Mouse (Mus musculus) retina, adult 2 months (tissue): ENCODE results near the gene Ttll3.

Experiments
- DNase-seq: peaks from one replicate; pipeline ENCODE4 v3.0.0-alpha.2; 2012; ENCODE audit warnings: low read depth, low spot score

Gene Ttll3

DNA sequence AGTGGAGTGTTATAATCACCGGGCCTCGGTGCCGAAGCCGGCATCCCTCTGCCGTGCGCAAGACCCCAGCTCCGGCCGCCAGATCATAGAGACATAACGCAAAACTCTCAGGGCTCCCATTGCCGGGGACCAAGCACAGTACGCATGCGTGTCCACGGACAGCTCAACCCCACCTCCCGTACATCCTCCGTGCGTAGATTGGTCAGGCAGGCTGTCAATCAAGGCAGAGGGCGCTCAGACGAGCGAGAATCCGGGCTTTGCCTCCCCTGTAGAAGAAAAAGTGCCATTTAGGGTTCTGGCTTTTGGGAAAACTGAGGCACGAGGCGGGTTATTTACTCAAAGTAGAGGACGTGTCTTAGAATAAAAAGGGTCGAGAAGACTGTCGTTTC lies 30.1 kb downstream of the Ttll3 start, which contains the start of gene Rpusd3:
Gene Rpusd3 (minus strand): TSS at position 142 of the 389 bp plus-strand sequence.
- peak; percentile 98 for DNase-seq

GRCm38 (mm10) chr6:113423000-113423399 lies 33.9 kb downstream of the Ttll3 start:
- DNase-seq = no peak

- DNase-seq = no peak
Measured at GRCm38 (mm10) chr6:113424187-113424586, 35.1 kb downstream of the Ttll3 start.

GRCm38 (mm10) chr6:113426696-113427095 lies 37.6 kb downstream of the Ttll3 start:
- no peak for DNase-seq

DNA sequence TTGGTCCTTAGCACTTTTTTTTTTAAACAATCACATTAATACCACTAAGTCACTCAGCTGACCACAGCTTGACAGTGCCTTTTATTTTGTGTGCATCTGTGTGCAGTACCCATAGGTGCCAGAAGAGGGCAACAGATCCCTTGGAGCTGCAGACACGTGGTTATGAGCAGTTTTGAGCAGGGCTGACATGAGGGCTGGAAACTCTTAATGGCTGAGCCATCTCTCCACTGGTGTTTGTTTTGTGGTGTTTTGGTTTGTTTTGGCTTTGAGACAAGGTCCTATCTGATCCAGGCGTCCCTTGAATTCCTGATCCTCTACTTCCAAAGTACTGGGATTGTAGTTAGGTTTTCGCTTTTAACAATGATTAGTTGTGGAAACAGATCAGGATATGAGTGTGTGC lies 38.3 kb downstream of the Ttll3 start:
- no peak for DNase-seq

- DNase-seq = no peak
Measured at GRCm38 (mm10) chr6:113428006-113428405, 38.9 kb downstream of the Ttll3 start.

DNA sequence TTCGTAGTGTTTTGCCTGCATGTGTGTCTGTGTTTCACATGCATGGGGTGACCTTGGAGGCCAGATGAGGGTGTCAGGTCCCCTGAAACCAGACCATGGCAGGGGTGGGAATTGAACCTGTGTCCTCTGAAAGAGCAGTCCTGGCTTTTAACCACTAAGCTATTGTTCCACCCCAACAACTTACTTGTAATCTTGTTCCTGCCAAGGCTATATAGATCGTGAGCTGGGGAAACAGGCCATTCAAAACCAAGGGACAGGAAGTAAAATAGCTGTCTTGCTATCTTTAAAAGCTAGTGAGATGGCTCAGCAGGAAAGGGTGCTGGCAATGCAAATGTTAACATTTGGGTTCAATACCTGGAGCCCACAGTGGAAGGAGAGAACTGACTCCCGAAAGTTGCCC lies 40.9 kb downstream of the Ttll3 start:
- no peak for DNase-seq

DNA sequence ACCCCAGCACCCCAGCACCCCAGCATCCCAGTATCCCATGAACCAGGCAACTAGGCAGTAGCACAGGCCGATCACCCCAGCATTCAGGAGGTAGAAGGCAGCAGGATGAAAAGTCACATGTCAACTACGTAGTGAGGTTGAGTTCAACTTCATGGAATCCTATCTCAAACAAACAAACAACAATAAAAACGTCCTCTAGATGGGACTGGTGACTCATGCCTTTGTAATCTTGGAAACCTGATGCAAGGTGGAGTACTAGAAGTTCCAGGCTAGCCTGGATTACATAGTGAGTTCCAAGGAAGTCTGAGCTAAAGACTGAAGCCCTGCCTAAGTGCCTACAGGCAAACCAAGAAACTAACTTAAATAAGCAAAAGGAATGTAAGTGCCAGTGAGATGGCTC lies 41.8 kb downstream of the Ttll3 start:
- no peak for DNase-seq

GRCm38 (mm10) chr6:113431801-113432200 lies 42.7 kb downstream of the Ttll3 start:
- no peak for DNase-seq

GRCm38 (mm10) chr6:113433661-113434060 lies 44.6 kb downstream of the Ttll3 start:
- DNase-seq = no peak

DNA sequence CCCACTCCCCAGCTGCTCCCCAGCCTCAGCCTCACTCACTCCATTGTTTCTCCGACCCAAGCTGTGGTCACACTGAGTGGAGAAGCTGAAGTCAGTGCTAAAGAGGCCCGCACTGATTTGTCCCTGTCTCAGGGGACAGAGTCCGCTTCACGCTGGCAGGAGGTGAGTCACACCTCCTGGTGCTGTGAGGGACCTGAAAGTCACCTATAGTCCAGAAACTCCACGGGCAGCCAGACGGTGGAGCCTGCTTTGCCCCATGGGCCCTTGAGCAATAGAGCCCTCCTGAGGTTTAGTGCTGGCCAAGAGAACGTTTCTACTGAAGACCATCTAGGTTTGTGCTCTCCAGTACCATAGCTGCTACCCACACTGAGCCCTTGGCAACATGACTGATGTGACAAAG lies 45.6 kb downstream of the Ttll3 start:
- DNase-seq = no peak

GRCm38 (mm10) chr6:113435664-113436205 lies 46.7 kb downstream of the Ttll3 start, which contains the start of gene Cidec:
Gene Cidec, minus strand, starts transcription at chr6:113435760.
- no peak for DNase-seq

- no peak for DNase-seq
Measured at GRCm38 (mm10) chr6:113437135-113437534, 48.1 kb downstream of the Ttll3 start.

DNA sequence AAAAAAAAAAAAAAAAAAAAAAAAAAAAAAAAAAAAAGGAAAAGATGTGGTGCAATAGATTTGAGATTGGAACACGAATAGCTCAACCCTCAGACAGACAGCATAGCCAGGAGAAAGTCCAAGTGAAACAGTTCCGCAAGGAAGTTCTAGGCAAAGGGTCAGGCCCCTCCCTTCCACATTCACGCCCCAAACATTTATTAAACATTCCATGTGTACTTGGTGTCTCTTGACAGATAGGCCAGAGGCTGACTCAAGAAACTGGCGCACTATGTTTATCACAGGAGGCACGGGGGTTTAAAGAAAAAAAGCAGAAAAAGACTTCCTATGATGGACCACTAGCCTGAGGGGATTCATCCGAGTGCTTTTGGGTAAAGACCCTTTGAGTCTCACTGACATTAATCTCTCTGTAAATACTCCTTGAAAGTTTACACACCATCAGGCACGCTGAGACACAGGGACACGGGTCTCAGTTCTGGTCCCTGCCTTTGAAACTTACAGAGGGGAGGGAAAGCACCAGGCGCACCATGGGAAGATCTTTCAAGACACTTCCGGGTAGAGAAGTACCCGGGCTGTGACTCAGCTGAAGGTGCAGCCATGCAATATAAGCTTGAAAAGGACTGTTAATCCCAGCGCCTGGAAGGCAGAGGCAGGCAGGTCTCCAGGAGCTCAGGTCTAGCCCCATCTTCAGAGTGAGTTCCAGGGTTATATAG lies 49.8 kb downstream of the Ttll3 start:
- no peak for DNase-seq

DNA sequence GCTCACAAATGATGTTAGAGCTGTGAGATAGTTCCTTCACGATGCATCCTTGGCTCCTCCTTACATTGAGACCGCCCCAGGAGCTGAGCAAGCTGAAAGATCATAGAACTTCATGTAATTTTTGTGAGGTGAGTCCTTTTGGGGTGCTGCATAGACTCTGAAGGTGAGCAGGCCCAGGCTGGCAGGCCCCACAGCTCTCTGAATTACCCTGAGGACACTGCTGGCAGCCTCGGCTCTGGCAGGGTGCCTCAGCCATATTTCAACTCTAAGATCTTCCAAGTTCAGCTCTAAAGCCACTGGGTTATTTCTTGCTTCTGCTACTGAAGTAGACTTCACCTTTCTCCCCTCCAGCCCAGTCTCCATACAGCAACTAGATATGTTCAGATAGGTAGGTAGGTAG lies 51.6 kb downstream of the Ttll3 start:
- DNase-seq = no peak

DNA sequence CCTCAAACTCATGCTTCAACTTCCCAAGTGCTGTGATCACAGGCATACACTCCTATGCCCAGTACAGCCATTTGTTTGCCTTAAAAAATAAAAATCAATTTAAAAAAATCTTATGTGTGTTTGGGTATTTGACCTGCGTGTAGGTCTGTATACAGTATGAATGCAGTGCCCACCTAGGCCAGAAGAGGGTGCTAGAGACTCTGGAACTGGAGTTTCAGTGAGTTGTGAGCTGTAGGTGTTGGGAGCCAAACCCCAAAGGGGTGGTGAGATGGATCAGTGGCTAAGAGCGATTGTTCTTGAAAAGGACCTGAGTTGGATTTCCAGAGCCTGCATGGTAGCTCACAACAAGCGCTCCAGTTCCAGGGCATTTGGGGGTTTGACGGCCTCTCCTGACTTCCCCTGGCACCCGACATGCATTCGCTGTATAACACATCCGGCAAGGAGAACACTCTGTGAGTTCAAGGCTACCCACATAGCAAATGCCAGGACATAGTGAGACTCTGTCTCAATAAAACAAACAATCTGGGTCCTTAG lies 52.2 kb downstream of the Ttll3 start:
- peak; percentile 50 for DNase-seq

DNA sequence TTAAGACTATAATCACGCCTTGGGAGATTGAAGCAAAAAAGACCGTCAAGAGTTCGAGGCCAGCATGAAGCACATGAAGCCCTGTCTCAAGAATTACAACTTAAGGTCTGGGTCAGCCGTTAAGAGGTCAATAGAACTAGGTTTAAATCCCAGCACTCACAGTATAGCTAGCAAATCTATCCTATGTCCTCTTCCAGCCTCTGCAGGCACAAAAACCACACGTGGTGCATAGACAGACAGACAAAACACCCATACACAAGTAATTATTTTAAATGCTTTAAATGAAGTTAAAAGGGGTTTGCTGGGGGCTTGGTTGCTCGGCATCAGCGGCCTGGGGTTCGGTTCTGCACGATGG lies 53.0 kb downstream of the Ttll3 start:
- DNase-seq = no peak

GRCm38 (mm10) chr6:113442442-113443090 lies 53.5 kb downstream of the Ttll3 start, which contains the start of gene Jagn1:
Gene Jagn1, plus strand, starts transcription at chr6:113442569.
- DNase-seq = peak; percentile 93

- no peak for DNase-seq
Measured at GRCm38 (mm10) chr6:113443091-113443490, 54.0 kb downstream of the Ttll3 start.

DNA sequence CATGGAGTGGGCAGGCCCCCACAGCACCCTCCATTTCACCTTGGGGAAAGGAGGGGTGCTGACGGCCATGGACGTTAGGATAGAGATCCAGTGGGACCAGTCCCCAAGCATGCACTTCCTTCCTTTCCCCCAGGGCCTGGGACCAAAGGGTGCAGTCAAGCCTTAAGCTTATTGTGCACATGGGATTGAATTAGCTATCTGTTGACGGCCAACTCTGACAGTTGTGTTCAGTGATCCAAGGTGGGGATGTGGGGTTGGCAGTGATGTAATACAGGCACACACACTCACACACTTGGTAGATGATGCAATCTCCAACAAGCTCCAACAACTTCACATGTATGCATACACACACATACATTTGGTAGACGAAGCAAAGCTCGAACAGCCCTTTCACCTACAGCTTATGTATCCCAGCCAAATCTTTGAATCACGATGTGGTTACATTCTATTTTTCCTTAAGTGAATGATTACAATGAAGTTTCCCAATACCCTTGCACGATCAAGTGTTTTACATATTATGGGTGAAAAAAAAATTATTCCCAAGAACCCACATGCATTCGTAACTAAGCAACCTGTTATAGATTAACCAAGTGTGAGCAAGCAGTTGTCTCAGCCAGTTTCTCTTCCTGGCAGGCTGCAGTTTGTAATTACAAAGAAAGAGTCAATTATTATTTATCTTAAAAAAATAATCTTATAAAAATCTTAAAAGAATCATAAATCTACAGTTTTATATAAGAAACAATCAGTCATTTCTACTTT lies 55.3 kb downstream of the Ttll3 start:
- DNase-seq = no peak

- no peak for DNase-seq
Measured at GRCm38 (mm10) chr6:113447639-113448038, 58.6 kb downstream of the Ttll3 start.

- no peak for DNase-seq
Measured at GRCm38 (mm10) chr6:113451839-113452238, 62.8 kb downstream of the Ttll3 start.
